Mouse (Mus musculus): ENCODE results near the gene Ldlrap1. TPM values are rescaled to one million over a fixed set of nuclear protein-coding genes. Genes with fewer than 3 reads are reported as not detected.

Gene Ldlrap1
- total RNA-seq, 2 experiments from 2014 or later = 7.6 to 16.0 TPM

- no peak for ATAC-seq (ENCODE audit: poor library complexity, severe bottlenecking)
Measured at GRCm38 (mm10) chr4:134752911-134753426, 14.9 kb downstream of the Ldlrap1 start.

- no peak for ATAC-seq (ENCODE audit: poor library complexity, severe bottlenecking)
Measured at GRCm38 (mm10) chr4:134751682-134752380, 16.0 kb downstream of the Ldlrap1 start.

DNA sequence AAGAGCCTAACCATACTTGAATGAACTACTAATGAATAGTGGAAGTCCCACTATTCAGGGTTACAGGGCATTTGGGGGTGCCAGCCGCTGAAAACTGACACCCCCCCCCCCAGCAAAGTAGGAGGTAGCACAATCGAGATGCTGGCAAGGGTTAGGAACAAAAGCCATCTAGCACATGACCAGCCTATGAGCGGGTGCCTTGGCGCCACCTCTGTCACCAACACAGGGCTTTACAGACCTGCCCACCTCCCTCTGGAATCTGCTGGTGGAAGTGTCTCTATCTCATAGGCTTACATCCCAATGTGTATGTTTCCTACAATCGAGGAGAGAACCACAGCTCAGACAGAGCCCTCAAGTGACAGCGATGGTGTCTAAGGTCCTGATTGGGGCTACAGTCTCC is 17.0 kb downstream of the Ldlrap1 start:
- no peak for ATAC-seq (ENCODE audit: poor library complexity, severe bottlenecking)

DNA sequence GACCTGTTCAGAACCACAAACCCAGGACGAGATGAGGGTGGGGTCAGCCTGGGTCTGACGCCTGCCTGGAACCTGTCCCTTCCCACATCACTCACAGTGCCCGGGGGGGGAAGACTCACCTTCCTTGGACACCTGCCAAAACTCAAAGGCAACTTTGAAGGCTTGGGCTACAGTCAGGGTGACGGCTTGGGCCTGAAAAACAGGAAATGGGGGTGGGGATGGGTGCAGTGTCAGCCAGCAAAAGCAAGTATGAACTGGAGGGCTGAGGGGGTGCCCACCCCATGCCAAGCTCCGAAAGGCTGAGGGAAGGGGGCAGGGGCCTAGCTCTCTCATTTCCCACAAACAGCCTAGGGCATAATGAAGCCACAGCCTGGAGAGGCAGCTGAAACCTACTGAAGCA is 17.6 kb downstream of the Ldlrap1 start:
- peak; percentile 36 for ATAC-seq (ENCODE audit: poor library complexity, severe bottlenecking)

GRCm38 (mm10) chr4:134749301-134750030 is 18.4 kb downstream of the Ldlrap1 start:
- ATAC-seq (ENCODE audit: poor library complexity, severe bottlenecking) = peak; percentile 36

DNA sequence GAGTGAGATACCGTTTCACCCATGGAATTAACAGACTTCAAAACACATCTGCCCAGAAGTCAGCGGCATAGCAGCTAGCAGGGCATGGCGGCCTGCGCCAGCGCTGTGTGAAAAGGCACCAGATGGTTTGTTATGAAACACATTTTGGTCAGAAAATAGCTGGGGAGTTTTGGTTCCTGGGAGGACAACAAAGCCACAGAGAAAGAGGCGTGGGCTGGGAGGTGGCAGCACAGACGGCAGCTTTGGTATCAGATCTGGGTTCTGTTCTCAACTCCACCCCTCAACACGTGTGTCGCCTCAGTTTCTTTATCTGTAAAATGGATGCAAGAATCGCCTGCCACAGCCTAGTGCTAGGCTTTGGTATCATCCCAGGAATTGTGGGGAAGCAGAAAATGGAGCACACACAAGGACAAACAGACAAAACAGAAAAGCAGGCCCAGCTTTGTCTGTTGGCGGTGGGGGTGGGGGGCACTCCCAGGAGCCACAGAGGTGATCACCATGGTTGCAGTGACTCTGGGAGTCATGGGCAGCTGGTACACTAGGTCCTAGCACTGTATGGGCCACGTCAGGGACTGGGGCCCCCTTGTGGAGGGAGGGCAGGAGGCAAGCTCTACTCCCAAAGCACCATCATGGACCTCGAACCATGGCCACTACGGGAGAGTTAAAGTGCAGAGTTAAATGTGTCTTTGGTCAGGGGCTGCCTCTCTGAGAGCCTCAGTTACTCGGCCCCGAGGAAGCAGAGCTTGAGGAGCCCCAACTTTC is 21.7 kb downstream of the Ldlrap1 start:
- ATAC-seq (ENCODE audit: poor library complexity, severe bottlenecking) = 0 out of 2 replicates have a peak, but pooled peaks have one; percentile 23

DNA sequence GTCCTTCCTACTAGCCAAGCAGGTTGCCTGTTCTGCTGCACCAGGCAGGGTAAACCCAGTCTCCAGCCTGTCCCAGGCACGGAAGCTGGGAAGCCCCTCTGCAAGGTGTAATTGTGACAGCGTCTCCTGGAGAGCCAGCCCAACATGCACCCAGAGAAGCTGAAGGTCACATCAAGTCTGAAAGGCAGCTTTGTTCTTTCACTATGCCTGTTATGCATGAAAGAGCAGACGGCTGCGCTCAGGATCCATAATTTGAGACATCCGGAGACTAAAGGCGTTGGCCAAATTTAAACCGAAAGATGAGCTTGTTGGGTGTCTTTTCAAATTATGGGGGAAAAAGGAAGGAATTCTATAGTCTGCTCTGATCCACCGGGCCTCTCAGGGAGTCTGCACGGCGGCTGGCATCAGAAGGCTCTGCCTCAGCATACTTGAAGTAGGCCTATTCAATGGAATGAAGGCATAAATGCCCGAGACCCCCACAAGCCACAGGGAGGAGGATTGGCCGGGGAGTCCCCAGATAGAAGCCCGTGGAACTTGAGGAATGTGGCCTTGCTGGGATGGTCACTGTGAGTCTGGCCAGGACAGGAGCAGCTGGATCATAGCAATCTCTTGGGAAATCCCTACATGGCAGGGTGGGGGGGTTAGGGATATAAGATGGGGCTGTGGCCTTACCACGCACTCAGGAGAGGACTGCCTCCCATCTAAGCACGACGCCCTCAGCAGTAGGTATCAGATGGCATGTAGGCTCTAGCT is 23.8 kb downstream of the Ldlrap1 start:
- ATAC-seq (ENCODE audit: poor library complexity, severe bottlenecking) = no peak

- ATAC-seq (ENCODE audit: poor library complexity, severe bottlenecking) = no peak
Measured at GRCm38 (mm10) chr4:134741949-134742348, 25.9 kb downstream of the Ldlrap1 start.

GRCm38 (mm10) chr4:134740186-134740585 is 27.6 kb downstream of the Ldlrap1 start:
- no peak for ATAC-seq (ENCODE audit: poor library complexity, severe bottlenecking)

DNA sequence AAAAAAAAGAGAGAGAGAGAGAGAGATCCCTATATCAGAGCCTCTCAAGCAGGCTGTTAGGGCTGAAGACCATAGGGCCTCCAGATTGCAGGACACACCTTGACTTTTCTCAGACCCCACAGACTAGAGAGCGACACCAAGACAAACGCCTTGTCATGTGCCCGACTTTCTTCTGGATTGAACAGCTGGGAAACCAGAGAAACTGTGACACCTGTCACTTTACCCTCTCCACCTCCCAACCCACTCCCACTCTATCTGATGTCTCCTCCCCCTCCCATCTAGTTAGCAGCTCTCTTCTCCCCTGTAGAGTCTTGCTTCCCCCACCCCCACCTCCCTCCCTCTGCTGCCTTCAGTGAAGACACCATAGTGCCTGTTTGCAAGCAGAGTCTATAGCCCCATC is 28.3 kb downstream of the Ldlrap1 start:
- ATAC-seq (ENCODE audit: poor library complexity, severe bottlenecking) = no peak

GRCm38 (mm10) chr4:134737365-134737910 is 30.4 kb downstream of the Ldlrap1 start:
- no peak for ATAC-seq (ENCODE audit: poor library complexity, severe bottlenecking)

GRCm38 (mm10) chr4:134736147-134736546 is 31.7 kb downstream of the Ldlrap1 start:
- ATAC-seq (ENCODE audit: poor library complexity, severe bottlenecking) = no peak

GRCm38 (mm10) chr4:134734629-134735081 is 33.2 kb downstream of the Ldlrap1 start:
- peak; percentile 73 for ATAC-seq (ENCODE audit: poor library complexity, severe bottlenecking)

DNA sequence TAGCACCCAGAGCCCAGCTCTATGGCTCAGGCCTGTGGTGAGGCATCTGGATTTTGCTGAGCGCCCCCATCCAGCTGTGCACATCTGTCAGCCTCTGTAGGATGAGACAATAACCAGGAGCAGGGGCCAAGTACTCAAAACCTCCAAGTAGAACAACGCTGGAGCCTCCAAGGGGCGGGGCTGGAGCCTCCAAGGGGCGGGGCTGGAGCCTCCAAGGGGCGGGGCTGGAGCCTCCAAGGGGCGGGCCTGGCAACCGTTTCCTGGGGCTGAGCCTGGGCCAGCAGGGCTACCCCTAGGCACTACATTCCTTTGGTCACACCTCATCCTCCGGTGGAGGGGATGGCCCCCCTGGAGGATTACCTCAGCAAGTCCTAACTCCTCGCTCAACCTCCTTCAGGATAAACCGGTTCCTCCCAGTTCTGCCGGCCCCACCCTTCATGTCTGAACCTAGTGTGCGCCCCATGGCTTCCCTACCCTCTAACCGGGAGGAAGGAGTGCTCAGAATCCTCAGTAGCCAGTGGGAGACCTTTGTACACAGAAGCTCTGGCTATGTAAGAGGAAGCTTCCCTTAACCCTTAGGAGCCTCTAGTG is 33.7 kb downstream of the Ldlrap1 start:
- ATAC-seq (ENCODE audit: poor library complexity, severe bottlenecking) = peak; percentile 50

DNA sequence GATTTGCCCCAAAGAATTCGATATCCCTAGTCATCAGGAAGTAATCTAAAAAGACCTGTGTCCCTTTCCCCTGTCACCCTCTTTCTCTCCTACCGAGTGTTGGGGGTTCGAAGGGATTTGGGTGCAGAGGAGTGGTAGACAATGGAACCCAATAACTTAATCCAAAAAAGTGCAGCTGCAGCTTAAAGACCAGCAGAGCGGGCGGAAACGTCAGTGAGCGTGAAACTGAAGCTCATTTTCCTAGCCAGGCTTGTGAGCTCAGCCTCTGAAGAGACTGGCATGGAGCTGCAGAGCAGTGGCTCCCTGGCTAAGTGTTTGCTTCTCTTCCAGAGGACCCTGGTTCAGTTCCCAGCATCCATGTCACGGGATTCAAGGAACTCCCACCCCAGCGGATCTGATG is 34.5 kb downstream of the Ldlrap1 start:
- no peak for ATAC-seq (ENCODE audit: poor library complexity, severe bottlenecking)

DNA sequence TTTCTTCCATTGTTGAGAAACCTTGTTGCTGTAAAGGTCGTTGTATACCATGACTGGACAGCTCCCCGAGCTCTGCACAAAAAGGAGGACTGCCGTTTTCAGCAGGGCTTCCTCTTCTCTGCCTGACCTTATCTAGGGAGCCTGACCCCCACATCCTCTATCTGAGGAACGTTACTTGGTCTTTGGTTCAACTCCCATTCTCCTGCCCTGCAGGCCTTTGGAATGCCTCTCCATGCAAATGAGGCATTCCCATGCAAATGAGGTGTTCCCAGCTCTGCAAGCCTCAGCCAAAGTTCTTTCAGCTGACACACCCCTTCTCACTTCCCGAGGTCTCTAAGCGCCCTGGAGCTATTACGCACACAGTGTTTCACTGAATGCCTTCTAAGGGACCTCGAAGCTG is 37.7 kb downstream of the Ldlrap1 start:
- ATAC-seq (ENCODE audit: poor library complexity, severe bottlenecking) = peak; percentile 46

DNA sequence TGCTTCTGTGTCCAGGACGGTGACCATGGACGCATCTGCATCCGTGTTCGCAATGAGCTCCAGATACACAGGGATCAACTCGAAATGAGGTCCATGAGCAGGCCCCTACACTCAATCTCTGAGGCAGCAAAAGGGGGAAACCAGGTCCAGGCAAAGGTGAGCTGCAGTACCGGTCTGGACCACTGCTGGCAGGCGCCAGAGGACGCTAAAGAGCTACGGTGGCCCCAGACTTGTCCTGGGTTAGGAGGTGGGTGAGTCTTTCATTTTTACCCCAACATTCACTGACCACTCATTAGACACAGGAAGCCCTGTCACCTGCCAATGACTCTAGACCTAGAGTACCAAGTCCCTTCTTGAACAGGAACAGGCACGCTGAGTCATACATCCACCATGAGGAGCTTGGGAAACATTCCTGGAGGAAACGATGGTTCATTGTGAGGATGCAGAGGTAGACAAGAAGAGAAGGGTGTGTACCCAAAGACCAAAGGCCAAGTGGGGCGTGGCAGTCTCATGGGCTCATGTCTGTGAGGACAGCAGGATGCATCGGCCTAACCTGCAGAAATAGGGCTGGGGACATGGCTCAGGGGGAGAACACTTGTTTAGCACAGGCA is 42.0 kb downstream of the Ldlrap1 start:
- no peak for ATAC-seq (ENCODE audit: poor library complexity, severe bottlenecking)

GRCm38 (mm10) chr4:134724974-134725373 is 42.9 kb downstream of the Ldlrap1 start:
- no peak for ATAC-seq (ENCODE audit: poor library complexity, severe bottlenecking)

GRCm38 (mm10) chr4:134723251-134723650 is 44.6 kb downstream of the Ldlrap1 start:
- ATAC-seq (ENCODE audit: poor library complexity, severe bottlenecking) = no peak
